Mouse (Mus musculus) myocyte (in vitro differentiated cells): ENCODE results near the gene Cldn6. TPM values are rescaled to one million over a fixed set of nuclear protein-coding genes. Genes with fewer than 3 reads are reported as not detected.

ENCODE experiments used
- H3K27me3 ChIP-seq: one replicate; pipeline ENCODE4 v1.6.1; 2011; ENCODE audit not compliant: control insufficient read depth, insufficient read depth, insufficient read length
- H3K36me3 ChIP-seq: one replicate; pipeline ENCODE4 v1.6.1; 2011; ENCODE audit not compliant: control insufficient read depth, insufficient read depth
- H3K4me2 ChIP-seq: one replicate; pipeline ENCODE4 v1.6.1; 2011; ENCODE audit warnings: low read depth, control low read depth
- H3K4me3 ChIP-seq: one replicate; pipeline ENCODE4 v1.5.1; 2011; ENCODE audit warnings: mild to moderate bottlenecking, control low read depth, moderate library complexity
- H3K79me2 ChIP-seq: one replicate; pipeline ENCODE4 v1.6.1; 2011; ENCODE audit not compliant: control insufficient read depth, insufficient read depth
- H3ac ChIP-seq: one replicate; pipeline ENCODE4 v1.6.1; 2011; ENCODE audit not compliant: control insufficient read depth, insufficient read length
- CEBPB ChIP-seq: IDR thresholded peaks from 2 replicates; pipeline ENCODE4 v1.6.1; 2011; ENCODE audit warnings: mild to moderate bottlenecking, moderate library complexity; ENCODE audit not compliant: poor library complexity, insufficient read depth, severe bottlenecking
- E2F4 ChIP-seq: IDR thresholded peaks from one replicate; pipeline ENCODE4 v1.6.1; 2011; ENCODE audit warnings: mild to moderate bottlenecking, control low read depth, moderate library complexity; ENCODE audit not compliant: insufficient read depth
- MAX ChIP-seq: IDR thresholded peaks from one replicate; pipeline ENCODE4 v1.6.1; 2011; ENCODE audit warnings: low read depth, mild to moderate bottlenecking, control low read depth
- MYOD1 ChIP-seq, 3 experiments: IDR thresholded peaks; one replicate each; pipeline ENCODE4 v1.6.1; 2011; ENCODE audit warnings: control low read depth in 2 of 3, low read depth in 2 of 3, mild to moderate bottlenecking in 2 of 3, moderate library complexity in 1 of 3; ENCODE audit not compliant: insufficient read length in 2 of 3, control insufficient read depth in 1 of 3
- MYOG ChIP-seq, 3 experiments: IDR thresholded peaks; one replicate each; pipeline ENCODE4 v1.6.1; 2011; ENCODE audit warnings: control low read depth in 2 of 3, low read depth in 2 of 3, mild to moderate bottlenecking in 2 of 3; ENCODE audit not compliant: insufficient read length in 2 of 3, control insufficient read depth in 1 of 3, insufficient read depth in 1 of 3
- POLR2A ChIP-seq: IDR thresholded peaks from one replicate; pipeline ENCODE4 v1.6.1; 2011; ENCODE audit warnings: low read depth, mild to moderate bottlenecking, control low read depth, moderate library complexity; ENCODE audit not compliant: insufficient read length
- REST ChIP-seq: IDR thresholded peaks from one replicate; pipeline ENCODE4 v1.6.1; 2011; ENCODE audit warnings: mild to moderate bottlenecking, control low read depth, moderate library complexity; ENCODE audit not compliant: insufficient read depth, insufficient read length
- SRF ChIP-seq: IDR thresholded peaks from one replicate; pipeline ENCODE4 v1.6.1; 2011; ENCODE audit warnings: low read depth; ENCODE audit not compliant: control insufficient read depth, insufficient read length
- TCF12 ChIP-seq: IDR thresholded peaks from one replicate; pipeline ENCODE4 v1.6.1; 2011; ENCODE audit warnings: mild to moderate bottlenecking, control low read depth; ENCODE audit not compliant: poor library complexity, insufficient read depth, severe bottlenecking
- TCF3 ChIP-seq: IDR thresholded peaks from one replicate; pipeline ENCODE4 v1.6.1; 2011; ENCODE audit warnings: low read depth, control low read depth; ENCODE audit not compliant: insufficient read length
- USF1 ChIP-seq: IDR thresholded peaks from one replicate; pipeline ENCODE4 v1.6.1; 2011; ENCODE audit warnings: low read depth, mild to moderate bottlenecking, control low read depth, moderate library complexity
- polyA plus RNA-seq: library from polyadenylated mRNA; unstranded; fragments of >200 nt; fragmentation: generic; extraction: Trizol; gene quantifications from one replicate; pipeline ENCODE4 v1.2.1, GENCODE M21; 2012; ENCODE audit warnings: missing spikeins

Gene Cldn6
- polyA plus RNA-seq: not detected

GRCm38 (mm10) chr17:23679127-23679835 lies at the start of gene Cldn6:
Gene Cldn6, plus strand, starts transcription at chr17:23679249.
- Histone ChIP-seq H3K27me3 (no peaks in the 10 kb centered on the region), H3K79me2 (peaks cover 12% of the 10 kb centered on the region), H3K36me3 (peaks cover 3% of the 10 kb centered on the region), H3K4me2 (peak within 1 kb of the TSS; percentile 97), H3ac (no peak within 1 kb of the TSS), H3K4me3 (no peak within 1 kb of the TSS)
- no peak for TF ChIP-seq TCF3
- no peak for TF ChIP-seq MAX
- TF ChIP-seq SRF: no peak
- no peak for TF ChIP-seq MYOG (IDR thresholded peaks at IDR 0.05; ENCODE audit: control insufficient read depth in 1 of 3, insufficient read depth in 1 of 3, insufficient read length in 2 of 3, low read depth in 2 of 3)
- no peak for TF ChIP-seq TCF12

- Histone ChIP-seq H3ac (no peak overlapping the region), H3K4me3 (no peak overlapping the region), H3K79me2 (no peaks in the 10 kb centered on the region), H3K36me3 (no peaks in the 10 kb centered on the region), H3K4me2 (peak overlapping the region; percentile 62), H3K27me3 (peaks cover 29% of the 10 kb centered on the region)
- TF ChIP-seq POLR2A (no peak), MYOD1 (IDR thresholded peaks at IDR 0.05; ENCODE audit: control insufficient read depth in 1 of 3, insufficient read length in 2 of 3, low read depth in 2 of 3) (peak in 2 of 3 experiments; percentile 24 to 25), MYOG (IDR thresholded peaks at IDR 0.05; ENCODE audit: control insufficient read depth in 1 of 3, insufficient read depth in 1 of 3, insufficient read length in 2 of 3, low read depth in 2 of 3) (peak in 1 of 3 experiments; percentile 46), USF1 (no peak)
Measured at GRCm38 (mm10) chr17:23630195-23631020, 48.6 kb upstream of the Cldn6 start.

- peaks cover 35% of the 10 kb centered on the region for H3K27me3 ChIP-seq
- H3K4me3 ChIP-seq: no peak overlapping the region
- H3ac ChIP-seq: no peak overlapping the region
- no peaks in the 10 kb centered on the region for H3K79me2 ChIP-seq
- TF ChIP-seq USF1: no peak
- no peak for TF ChIP-seq MYOD1 (IDR thresholded peaks at IDR 0.05; ENCODE audit: control insufficient read depth in 1 of 3, insufficient read length in 2 of 3, low read depth in 2 of 3)
- no peak for TF ChIP-seq POLR2A
- TF ChIP-seq REST: no peak
- no peak for TF ChIP-seq E2F4
- no peaks in the 10 kb centered on the region for H3K36me3 ChIP-seq
- H3K4me2 ChIP-seq: no peak overlapping the region
Measured at GRCm38 (mm10) chr17:23631241-23631640, 47.8 kb upstream of the Cldn6 start.

GRCm38 (mm10) chr17:23644613-23645495 lies 34.2 kb upstream of the Cldn6 start, which contains the start of gene Mmp25:
Gene Mmp25, minus strand, starts transcription at chr17:23645277.
- Histone ChIP-seq H3ac (no peak within 1 kb of the TSS), H3K4me3 (no peak within 1 kb of the TSS), H3K27me3 (peaks cover 24% of the 10 kb centered on the region), H3K4me2 (no peak within 1 kb of the TSS), H3K79me2 (no peaks in the 10 kb centered on the region), H3K36me3 (no peaks in the 10 kb centered on the region)
- TF ChIP-seq SRF (no peak), E2F4 (no peak), MYOD1 (IDR thresholded peaks at IDR 0.05; ENCODE audit: control insufficient read depth in 1 of 3, insufficient read length in 2 of 3, low read depth in 2 of 3) (no peak), USF1 (no peak), TCF3 (no peak), MYOG (IDR thresholded peaks at IDR 0.05; ENCODE audit: control insufficient read depth in 1 of 3, insufficient read depth in 1 of 3, insufficient read length in 2 of 3, low read depth in 2 of 3) (no peak)

GRCm38 (mm10) chr17:23645894-23646293 lies 33.2 kb upstream of the Cldn6 start:
- no peak for TF ChIP-seq MYOD1 (IDR thresholded peaks at IDR 0.05; ENCODE audit: control insufficient read depth in 1 of 3, insufficient read length in 2 of 3, low read depth in 2 of 3)
- TF ChIP-seq REST: no peak
- TF ChIP-seq CEBPB: no peak
- no peak for TF ChIP-seq MAX
- no peak for TF ChIP-seq SRF
- Histone ChIP-seq H3ac (no peak overlapping the region), H3K4me3 (no peak overlapping the region), H3K79me2 (no peaks in the 10 kb centered on the region), H3K27me3 (peaks cover 24% of the 10 kb centered on the region), H3K4me2 (no peak overlapping the region), H3K36me3 (no peaks in the 10 kb centered on the region)
